Mouse (Mus musculus) embryonic fibroblast, embryonic 13.5 days (primary cell): ENCODE results near the gene Pros1.

Experiments used
- CTCF ChIP-seq: IDR thresholded peaks from 2 replicates; pipeline ENCODE4 v1.5.1; 2011; ENCODE audit warnings: mild to moderate bottlenecking, control low read depth, low read length, moderate library complexity, borderline replicate concordance; ENCODE audit not compliant: insufficient read depth
- POLR2A ChIP-seq: IDR thresholded peaks from 2 replicates; pipeline ENCODE4 v1.6.1; 2011; ENCODE audit warnings: low read depth, mild to moderate bottlenecking, control low read depth, low read length, moderate library complexity

GRCm38 (mm10) chr16:62942418-62943410 is 88.6 kb downstream of the Pros1 start:
- TF ChIP-seq CTCF (no peak), POLR2A (no peak)
